Mouse (Mus musculus) thymus, adult 2 months (tissue): ENCODE measurements around the gene Gm13691.

ENCODE experiments used
- CTCF ChIP-seq: fragments of 200-500 bp; IDR thresholded peaks from 2 replicates; pipeline ENCODE4 v1.5.1; 2012; ENCODE audit warnings: mild to moderate bottlenecking, control low read depth, low read length, moderate library complexity, borderline replicate concordance; ENCODE audit not compliant: control insufficient read depth, poor library complexity, insufficient read depth; ENCODE audit errors: extremely low read depth
- POLR2A ChIP-seq: fragments of 200-500 bp; IDR thresholded peaks from 2 replicates; pipeline ENCODE4 v1.6.1; 2012; ENCODE audit warnings: mild to moderate bottlenecking, low read length, control low read depth, moderate library complexity; ENCODE audit not compliant: control insufficient read depth, poor library complexity, insufficient read depth; ENCODE audit errors: extremely low read depth

DNA sequence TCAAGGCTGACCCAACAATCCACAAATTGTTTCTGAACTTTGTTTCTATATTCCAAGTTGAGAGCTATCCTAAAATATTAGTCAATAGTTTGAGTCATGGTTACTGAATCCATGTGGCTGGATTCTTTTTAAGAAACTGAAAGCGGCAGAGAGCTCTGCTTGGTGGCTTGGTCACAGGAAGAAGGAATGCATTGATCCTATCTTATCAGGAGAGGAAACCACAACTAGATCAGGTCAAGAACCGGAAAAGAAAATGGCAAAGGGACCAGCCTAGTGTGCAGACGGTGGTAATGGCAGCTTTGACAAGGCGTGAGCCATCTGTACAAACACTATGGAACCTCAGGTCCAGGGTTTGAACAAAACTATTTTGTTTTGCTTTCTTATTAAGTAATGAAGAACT, 48.6 kb upstream of the Gm13691 start:
- no peak for TF ChIP-seq CTCF
- no peak for TF ChIP-seq POLR2A
